In genomic region chr10:57794491-57795461, GRCm38 (mm10) we compare ENCODE assay signal across 8 mouse cellular contexts. TPM values are rescaled to one million over a fixed set of nuclear protein-coding genes. Genes with fewer than 3 reads are reported as not detected.
DNase-seq lines count a peak whose midpoint lies in the region; ATAC-seq and TF ChIP-seq lines count a peak whose summit lies in the region.

No protein-coding gene starts in this region.

- H3K9me3 ChIP-seq in embryonic facial prominence, embryonic 11.5 days (replicated peaks; ENCODE audit: control insufficient read depth, low read length): no peaks in the 10 kb centered on the region
- no peaks in the 10 kb centered on the region for H3K9me3 ChIP-seq in midbrain, embryonic 16.5 days (replicated peaks; ENCODE audit: control insufficient read depth, low read length, poor library complexity, severe bottlenecking)

- H3K27ac ChIP-seq in embryonic facial prominence, embryonic 11.5 days (replicated peaks; ENCODE audit: low read depth, low read length): no peak overlapping the region
- peak overlapping the region; percentile 96 for H3K27ac ChIP-seq in heart, adult 2 months
- peak overlapping the region; percentile 93 for H3K27ac ChIP-seq in liver, adult 2 months (replicated peaks; ENCODE audit: insufficient read depth, low read depth, low read length)
- H3K27ac ChIP-seq in midbrain, embryonic 16.5 days (ENCODE audit: low read length): peak overlapping the region; percentile 54; the same call in 1 of the 2 replicates

- H3K36me3 ChIP-seq in embryonic facial prominence, embryonic 11.5 days (replicated peaks; ENCODE audit: control insufficient read depth, insufficient read depth, low read depth, low read length): no peaks in the 10 kb centered on the region
- H3K36me3 ChIP-seq in heart, adult 2 months (ENCODE audit: control insufficient read depth, insufficient read depth, low read length): peaks cover 3% of the 10 kb centered on the region; the same call in 1 of the 2 replicates
- H3K36me3 ChIP-seq in liver, adult 2 months (ENCODE audit: control insufficient read depth, insufficient read depth, low read length): no peaks in the 10 kb centered on the region
- H3K36me3 ChIP-seq in midbrain, embryonic 16.5 days (ENCODE audit: control insufficient read depth, insufficient read depth, low read length): no peaks in the 10 kb centered on the region

- intact Hi-C loops in heart, adult 2 months (cut with DNase I): loop anchor here (1.0 to 10.0 kb wide), 3 partner anchors 51 to 332 kb away; partner anchors contain the start of gene Hsf2

- 2% methylated on average over 44 of the region's 44 CpGs for WGBS in embryonic facial prominence, embryonic 11.5 days
- under 1% methylated on average over 44 of the region's 44 CpGs for WGBS in heart, adult 2 months
- WGBS in liver, adult 2 months: 1% methylated on average over 43 of the region's 44 CpGs
- WGBS in midbrain, embryonic 16.5 days: 2% methylated on average over 43 of the region's 44 CpGs

- peak; percentile 43 for TF ChIP-seq CTCF in heart, adult 2 months (IDR thresholded peaks at IDR 0.05)
- TF ChIP-seq CTCF in liver, adult 2 months (IDR thresholded peaks at IDR 0.05; ENCODE audit: low read depth, low read length): no peak

- ATAC-seq in embryonic facial prominence, embryonic 11.5 days (replicated peaks; ENCODE audit: insufficient number of reproducible peaks, low FRiP score, low TSS enrichment, low read depth): peak; percentile 77
- ATAC-seq in midbrain, embryonic 16.5 days: peak; percentile 89

- no peaks in the 10 kb centered on the region for H3K79me2 ChIP-seq in heart, adult 2 months (replicated peaks; ENCODE audit: control insufficient read depth, insufficient read depth, low read length)
- H3K79me2 ChIP-seq in liver, adult 2 months (ENCODE audit: control insufficient read depth, insufficient read depth, low read length): no peaks in the 10 kb centered on the region; the same call in 1 of the 2 replicates

- H3K27me3 ChIP-seq in embryonic facial prominence, embryonic 11.5 days (ENCODE audit: control insufficient read depth, insufficient read depth, low read length): no peaks in the 10 kb centered on the region
- H3K27me3 ChIP-seq in heart, adult 2 months (ENCODE audit: control insufficient read depth, insufficient read depth, low read length): no peaks in the 10 kb centered on the region
- no peaks in the 10 kb centered on the region for H3K27me3 ChIP-seq in liver, adult 2 months (ENCODE audit: control insufficient read depth, insufficient read depth, low read length)
- no peaks in the 10 kb centered on the region for H3K27me3 ChIP-seq in midbrain, embryonic 16.5 days (ENCODE audit: control insufficient read depth, insufficient read depth, low read depth, low read length)

- 0 out of 2 replicates have a peak, but pooled peaks have one; percentile 20 for TF ChIP-seq POLR2A in heart, adult 2 months (IDR thresholded peaks at IDR 0.05; ENCODE audit: insufficient read depth, low read depth, low read length)
- TF ChIP-seq POLR2A in liver, adult 2 months (IDR thresholded peaks at IDR 0.05; ENCODE audit: extremely low read depth, insufficient read depth, low read length): no peak

- peak overlapping the region; percentile 47 for H3K4me3 ChIP-seq in embryonic facial prominence, embryonic 11.5 days (ENCODE audit: low read depth, low read length)
- H3K4me3 ChIP-seq in heart, adult 2 months: peak overlapping the region; percentile 91
- H3K4me3 ChIP-seq in liver, adult 2 months (ENCODE audit: insufficient read depth, low read depth, low read length): peak overlapping the region; percentile 91
- peak overlapping the region; percentile 63 for H3K4me3 ChIP-seq in midbrain, embryonic 16.5 days (ENCODE audit: low read depth, low read length)

- no peaks in the 10 kb centered on the region for H3K4me1 ChIP-seq in embryonic facial prominence, embryonic 11.5 days (ENCODE audit: control insufficient read depth, insufficient read depth, low read length)
- peaks cover 4% of the 10 kb centered on the region for H3K4me1 ChIP-seq in heart, adult 2 months (ENCODE audit: control insufficient read depth, insufficient read depth, low read length)
- H3K4me1 ChIP-seq in liver, adult 2 months (ENCODE audit: control insufficient read depth, insufficient read depth, low read length): peaks cover 6% of the 10 kb centered on the region; the same call in 1 of the 2 replicates
- peaks cover 7% of the 10 kb centered on the region for H3K4me1 ChIP-seq in midbrain, embryonic 16.5 days (ENCODE audit: control insufficient read depth, insufficient read depth, low read length)

- peak overlapping the region; percentile 94 for H3K4me2 ChIP-seq in embryonic facial prominence, embryonic 11.5 days (ENCODE audit: low read depth, low read length)
- H3K4me2 ChIP-seq in midbrain, embryonic 16.5 days (ENCODE audit: low read length): peak overlapping the region; percentile 96

- TF ChIP-seq EP300 in heart, adult 2 months (IDR thresholded peaks at IDR 0.05; ENCODE audit: insufficient read depth, low read depth, low read length): no peak

- peak overlapping the region; percentile 72 for H3K9ac ChIP-seq in embryonic facial prominence, embryonic 11.5 days (replicated peaks; ENCODE audit: low read length)
- peak overlapping the region; percentile 87 for H3K9ac ChIP-seq in heart, adult 2 months (ENCODE audit: low read depth, low read length)
- peak overlapping the region; percentile 95 for H3K9ac ChIP-seq in liver, adult 2 months (ENCODE audit: low read depth, low read length)
- peak overlapping the region; percentile 66 for H3K9ac ChIP-seq in midbrain, embryonic 16.5 days (ENCODE audit: low read depth, low read length)

- DNase-seq in layer of hippocampus, adult 11-12 months (ENCODE audit: low spot score): peak; percentile 18
- DNase-seq in layer of hippocampus, adult 9-11 months: no peak
- peak; percentile 37 for DNase-seq in embryonic facial prominence, embryonic 11.5 days (ENCODE audit: low spot score)
- peak; percentile 81 to 83 for DNase-seq in heart, adult 2 months
- peak; percentile 71 for DNase-seq in kidney, adult 11 months
- DNase-seq in liver, adult 2 months (ENCODE audit: extremely low read depth, low read depth, low spot score): peak; percentile 63
- peak; percentile 42 to 46 for DNase-seq in spleen, postnatal 36 days (ENCODE audit: low spot score in 2 of 2)

RNA-seq across cellular contexts. Expression of gene Smpdl3a, which starts 0.6 kb away (rescaled TPM):
- 10.0 and 11.0 TPM in 2 replicates for polyA plus RNA-seq in embryonic facial prominence, embryonic 11.5 days (2014; fragmentation: Nextera tagmentation; extraction: Ambion mirVana)
- total RNA-seq in heart, adult 2 months (2021): 10 to 100 TPM; 56.5 to 67.1 TPM
- polyA plus RNA-seq in heart, adult 2 months (2012; rRNA removed): 76.9 and 104 TPM in 2 replicates
- 56.2 and 69.3 TPM in 2 replicates for total RNA-seq in liver, adult 2 months (2014; rRNA removed)
- 45.8 and 50.7 TPM in 2 replicates for polyA plus RNA-seq in liver, adult 2 months (2012; rRNA removed)
- polyA plus RNA-seq in midbrain, embryonic 16.5 days (2015; fragmentation: Nextera tagmentation; extraction: Ambion mirVana): 22.6 and 26.2 TPM in 2 replicates

RNA-seq across cellular contexts. Expression of gene Fabp7, which starts 10.1 kb away (rescaled TPM):
- 215 and 244 TPM in 2 replicates for polyA plus RNA-seq in embryonic facial prominence, embryonic 11.5 days (2014; fragmentation: Nextera tagmentation; extraction: Ambion mirVana)
- under 1 TPM; 0.59 to 0.73 TPM for total RNA-seq in heart, adult 2 months (2021)
- 0.74 and 1.4 TPM in 2 replicates for polyA plus RNA-seq in heart, adult 2 months (2012; rRNA removed)
- total RNA-seq in liver, adult 2 months (2014; rRNA removed): 5.9 and 10.0 TPM in 2 replicates
- 0.59 and 0.61 TPM in 2 replicates for polyA plus RNA-seq in liver, adult 2 months (2012; rRNA removed)
- 1,482 and 1,875 TPM in 2 replicates for polyA plus RNA-seq in midbrain, embryonic 16.5 days (2015; fragmentation: Nextera tagmentation; extraction: Ambion mirVana)

Comparison
In these comparisons a context has a peak if more than half of its experiments do, and no peak if none do; other contexts are left out.
1. RNA of gene Fabp7, which starts 10.1 kb away (polyA plus RNA-seq): 1,482 to 1,875 TPM in midbrain, embryonic 16.5 days and 215 to 244 TPM in embryonic facial prominence, embryonic 11.5 days; 0.74 to 1.4 TPM in heart, adult 2 months and 0.59 to 0.61 TPM in liver, adult 2 months; every median in the first group is over 10 times any median in the second.
2. Peak in every context shown above with its lines, with median percentiles within 50 percentile points of each other: H3K4me3 ChIP-seq and H3K9ac ChIP-seq.